Mouse (Mus musculus) olfactory bulb, adult 2 months (tissue): ENCODE data around the gene Pkd1l1. TPM values are rescaled to one million over a fixed set of nuclear protein-coding genes. Genes with fewer than 3 reads are reported as not detected.

Experiments
- H3K27ac ChIP-seq: fragments of 200-500 bp; 2 replicates; pipeline ENCODE4 v1.5.1; 2012; ENCODE audit warnings: low read depth, low read length; ENCODE audit not compliant: insufficient read depth
- H3K4me1 ChIP-seq: fragments of 200-500 bp; 2 replicates; pipeline ENCODE4 v1.6.1; 2012; ENCODE audit warnings: low read length; ENCODE audit not compliant: control insufficient read depth, insufficient read depth
- H3K4me3 ChIP-seq: fragments of 200-500 bp; 2 replicates; pipeline ENCODE4 v1.5.1; 2012; ENCODE audit warnings: mild to moderate bottlenecking, low read depth, low read length, moderate library complexity; ENCODE audit not compliant: insufficient read depth
- CTCF ChIP-seq: fragments of 200-500 bp; IDR thresholded peaks from 2 replicates; pipeline ENCODE4 v1.5.1; 2012; ENCODE audit warnings: low read depth, mild to moderate bottlenecking, low read length, moderate library complexity; ENCODE audit not compliant: insufficient read depth
- POLR2A ChIP-seq: fragments of 200-500 bp; IDR thresholded peaks from 2 replicates; pipeline ENCODE4 v1.6.1; 2012; ENCODE audit warnings: mild to moderate bottlenecking, low read depth, low read length, moderate library complexity; ENCODE audit not compliant: insufficient read depth
- WGBS: fragments of 180-500 bp; shearing (Covaris S2); methylation state at CpG from one replicate; pipeline ENCODE4 v1.1.7; 2018; 5-methylcytosine and 5-hydroxymethylcytosine counted together
- polyA plus RNA-seq: library from polyadenylated mRNA; stranded (reverse); fragments of >200 nt; gene quantifications from 2 replicates; pipeline ENCODE4 v1.2.4, GENCODE M21; 2012; ENCODE audit warnings: low replicate concordance; ENCODE audit not compliant: missing spikeins, insufficient read depth, insufficient read length

The Pkd1l1 gene
- polyA plus RNA-seq, 1 experiment = not detected

DNA sequence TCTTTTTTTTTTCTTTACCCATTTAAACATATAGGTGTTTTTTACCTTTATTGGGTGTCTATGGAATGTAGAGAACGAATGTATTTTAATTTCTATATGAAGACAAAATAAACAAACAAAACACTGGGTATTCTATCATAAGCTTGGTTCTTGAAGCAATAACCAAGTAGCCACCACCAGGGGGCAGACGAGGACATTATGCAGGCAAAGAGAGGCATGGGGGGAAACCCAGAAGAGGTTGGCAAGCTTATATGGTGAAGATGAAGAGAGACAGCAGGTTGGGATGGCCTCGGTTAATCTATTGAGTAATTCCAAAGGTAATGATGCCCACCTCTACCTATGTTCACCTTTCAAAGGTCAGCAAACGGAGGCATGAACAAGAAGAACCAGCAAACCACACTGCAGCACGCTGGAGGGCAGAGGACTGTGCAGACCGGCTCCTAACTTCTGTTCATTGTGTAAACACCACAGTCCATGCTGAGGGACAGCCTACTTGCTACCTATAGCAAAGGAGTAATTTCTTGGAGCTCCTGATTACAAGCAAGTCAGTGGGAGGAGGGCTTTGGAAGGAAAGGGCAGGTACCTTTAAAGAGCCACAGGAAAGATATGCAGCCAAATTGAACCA, 10.3 kb upstream of the Pkd1l1 start:
- Histone ChIP-seq H3K27ac (no peak overlapping the region), H3K4me1 (no peaks in the 10 kb centered on the region), H3K4me3 (no peak overlapping the region)
- WGBS = 41% methylated on average over 6 of the region's 6 CpGs
- TF ChIP-seq CTCF (no peak), POLR2A (no peak)

DNA sequence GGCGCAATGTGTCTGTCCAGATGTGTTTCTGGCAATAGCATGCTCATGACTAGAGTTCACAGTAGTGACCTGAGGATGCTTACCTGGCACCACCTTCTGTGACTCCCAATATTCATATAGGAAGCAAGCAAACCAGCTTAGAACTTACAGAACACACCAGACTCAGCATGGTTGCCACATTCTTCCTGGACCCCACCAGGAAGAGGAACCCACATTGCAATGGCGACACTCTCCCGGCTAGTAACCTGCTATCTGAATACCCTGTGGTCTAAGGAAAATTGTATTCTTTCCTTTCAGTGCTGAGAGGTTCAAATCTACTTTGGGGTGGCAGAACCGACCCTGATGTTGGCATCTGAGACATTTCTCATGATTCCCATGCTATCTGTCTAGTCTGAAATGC, 5.1 kb upstream of the Pkd1l1 start:
- TF ChIP-seq POLR2A = no peak
- no peak for TF ChIP-seq CTCF
- Histone ChIP-seq H3K27ac (no peak overlapping the region), H3K4me3 (no peak overlapping the region), H3K4me1 (no peaks in the 10 kb centered on the region)
- WGBS = 87% methylated on average over 4 of the region's 4 CpGs

DNA sequence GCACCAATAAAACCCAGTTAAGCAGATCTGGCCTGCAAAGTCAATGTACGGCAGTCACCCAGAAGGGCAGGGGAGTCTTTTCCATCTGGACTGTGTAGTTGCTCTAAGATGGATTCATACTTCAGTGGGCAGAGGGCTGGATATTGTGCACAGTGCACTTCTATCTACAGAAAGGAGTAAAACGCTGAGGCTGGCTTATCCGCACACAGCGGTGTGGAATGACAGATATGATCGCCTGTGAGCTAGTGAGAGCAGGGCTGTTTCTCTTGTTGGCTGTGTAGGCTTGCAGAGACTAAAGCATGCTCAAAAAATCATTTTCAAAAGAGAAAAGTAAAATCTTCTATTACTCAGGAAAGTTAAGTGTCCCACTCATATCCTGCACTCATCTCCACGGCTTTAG, 973 bp downstream of the Pkd1l1 start:
- TF ChIP-seq CTCF = no peak
- TF ChIP-seq POLR2A = no peak
- Histone ChIP-seq H3K4me1 (no peaks in the 10 kb centered on the region), H3K27ac (no peak overlapping the region), H3K4me3 (no peak overlapping the region)
- WGBS = 90% methylated on average over 6 of the region's 6 CpGs

DNA sequence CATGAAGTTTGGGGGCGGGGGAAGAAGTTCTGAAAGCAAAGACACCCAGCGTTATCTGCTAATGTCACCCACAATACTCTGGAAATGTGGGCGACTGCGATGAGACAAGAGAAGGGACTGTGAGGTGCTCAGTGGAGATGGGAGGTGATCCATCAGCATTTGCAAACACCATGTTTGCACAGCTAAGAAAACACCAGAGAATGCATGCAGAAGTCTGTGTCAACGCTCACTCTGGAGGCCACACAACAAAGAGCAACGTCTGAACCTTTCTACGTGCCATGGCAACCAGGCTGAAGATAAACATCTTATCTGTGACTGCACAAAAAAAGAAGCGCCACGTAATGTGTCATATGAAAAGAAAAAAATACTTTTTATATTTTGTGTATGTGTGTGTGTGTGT, 2.6 kb downstream of the Pkd1l1 start:
- 83% methylated on average over 9 of the region's 9 CpGs for WGBS
- H3K4me1 ChIP-seq = no peaks in the 10 kb centered on the region
- no peak overlapping the region for H3K4me3 ChIP-seq
- TF ChIP-seq CTCF (no peak), POLR2A (no peak)
- H3K27ac ChIP-seq = no peak overlapping the region

DNA sequence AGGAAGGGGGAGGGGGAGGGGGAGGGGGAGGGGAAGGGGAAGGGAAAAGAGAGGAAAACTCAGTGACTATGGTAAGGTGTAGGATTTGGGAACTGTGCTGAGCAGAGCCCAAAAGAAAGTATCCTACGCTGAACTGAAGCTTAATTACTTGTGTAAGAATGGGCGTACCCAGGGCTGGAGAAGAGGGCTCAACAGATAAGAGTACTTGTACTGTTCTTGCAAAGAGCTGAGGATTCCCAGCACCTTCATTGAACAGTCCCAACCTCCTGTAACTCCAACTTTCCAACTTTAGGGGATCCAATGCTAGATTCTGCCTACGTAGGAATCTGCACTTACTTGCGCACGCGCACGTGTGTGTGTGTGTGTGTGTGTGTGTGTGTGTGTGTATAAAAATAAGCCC, 5.0 kb downstream of the Pkd1l1 start:
- Histone ChIP-seq H3K27ac (no peak overlapping the region), H3K4me3 (no peak overlapping the region), H3K4me1 (no peaks in the 10 kb centered on the region)
- WGBS = 98% methylated on average over 7 of the region's 7 CpGs
- no peak for TF ChIP-seq POLR2A
- no peak for TF ChIP-seq CTCF

DNA sequence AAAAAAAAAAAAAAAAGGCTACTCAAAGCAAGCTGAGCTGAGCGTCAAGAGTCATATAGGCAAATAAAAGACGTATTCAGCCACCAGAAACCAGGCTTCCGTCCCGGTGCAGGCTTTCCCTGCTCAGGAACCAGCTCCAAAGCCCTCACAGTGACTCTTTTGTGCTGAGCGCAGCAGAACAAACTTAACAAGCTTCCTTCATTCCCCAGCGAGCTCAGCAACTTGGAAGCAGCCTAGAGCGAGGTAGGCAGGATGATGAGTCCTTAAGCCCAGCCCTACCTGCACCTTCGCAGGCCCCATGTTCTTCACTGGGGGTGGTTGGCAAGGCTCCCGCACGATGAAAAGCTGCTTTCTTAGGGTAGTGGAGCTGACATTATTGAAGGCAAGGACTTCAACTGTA, 14.5 kb downstream of the Pkd1l1 start:
- no peaks in the 10 kb centered on the region for H3K4me1 ChIP-seq
- 50% methylated on average over 10 of the region's 10 CpGs for WGBS
- H3K27ac ChIP-seq = peak overlapping the region; percentile 44; the same call in 1 of the 2 replicates

DNA sequence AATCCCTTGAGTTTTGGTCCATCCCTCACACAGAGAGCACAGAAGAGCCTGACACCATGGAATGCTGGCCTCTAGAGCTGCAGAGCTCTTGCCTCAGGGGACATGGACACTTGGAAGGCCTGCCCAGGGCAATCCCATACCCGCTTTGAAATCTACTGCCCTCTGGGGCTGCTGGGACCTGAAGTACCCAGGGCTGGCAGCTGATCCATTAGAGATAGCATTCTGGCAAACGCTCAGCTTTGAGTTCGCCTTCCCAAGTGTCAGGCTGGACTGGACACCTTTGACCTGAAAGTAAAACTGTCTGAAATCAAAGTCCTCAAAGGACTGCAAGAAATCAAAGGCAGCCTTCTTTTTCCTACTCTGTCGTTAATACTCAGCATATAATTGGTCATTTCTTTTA, 15.0 kb downstream of the Pkd1l1 start:
- Histone ChIP-seq H3K4me1 (no peaks in the 10 kb centered on the region), H3K4me3 (no peak overlapping the region), H3K27ac (no peak overlapping the region)
- TF ChIP-seq CTCF (no peak), POLR2A (no peak)
- 66% methylated on average over 4 of the region's 4 CpGs for WGBS

More for the DNA sequence above, 14.5 kb downstream of the Pkd1l1 start:
- no peak for TF ChIP-seq POLR2A
- TF ChIP-seq CTCF = no peak
- no peak overlapping the region for H3K4me3 ChIP-seq

DNA sequence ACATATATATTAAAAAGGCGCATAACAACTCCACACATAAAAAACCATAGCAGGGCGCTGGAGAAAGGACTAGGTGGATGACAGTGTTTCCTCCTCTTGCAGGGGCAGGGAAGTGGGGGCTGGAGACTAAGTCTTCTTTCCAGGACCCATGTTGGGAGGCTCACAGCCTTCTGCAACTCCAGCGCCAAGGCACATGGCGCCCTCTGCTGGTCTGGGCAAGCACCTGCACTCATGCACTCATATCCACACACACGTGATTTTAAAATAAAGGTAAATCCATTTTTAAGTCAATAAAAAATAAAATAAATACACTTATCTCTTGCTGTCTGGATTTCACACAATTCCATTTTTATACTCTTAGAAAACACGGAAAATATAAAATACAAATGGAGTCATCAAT, 16.0 kb downstream of the Pkd1l1 start:
- Histone ChIP-seq H3K4me3 (no peak overlapping the region), H3K27ac (no peak overlapping the region), H3K4me1 (no peaks in the 10 kb centered on the region)
- TF ChIP-seq CTCF = peak; percentile 59; the same call in 1 of the 2 replicates
- TF ChIP-seq POLR2A = no peak
- 77% methylated on average over 6 of the region's 6 CpGs for WGBS

DNA sequence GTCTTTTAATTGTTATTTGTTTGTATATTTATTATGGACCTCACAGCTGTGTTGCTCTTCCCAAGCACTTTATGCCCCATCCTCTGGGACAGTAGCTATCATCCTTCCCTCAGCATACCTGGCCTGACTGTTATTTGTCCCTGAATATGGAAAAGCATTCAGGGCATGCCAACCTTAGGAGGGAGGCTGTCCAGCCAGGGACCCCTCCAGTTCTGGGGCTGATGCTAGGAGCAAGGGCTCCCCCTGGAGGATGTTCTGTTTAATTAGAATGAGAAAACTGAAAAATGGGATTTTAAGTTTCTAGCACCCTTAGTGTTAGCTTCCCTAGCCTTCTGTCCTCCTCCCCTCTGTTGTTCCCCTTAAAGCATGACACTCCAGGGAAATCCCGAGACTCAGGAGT, 17.4 kb downstream of the Pkd1l1 start:
- no peak overlapping the region for H3K4me3 ChIP-seq
- H3K27ac ChIP-seq = no peak overlapping the region
- no peaks in the 10 kb centered on the region for H3K4me1 ChIP-seq
- TF ChIP-seq POLR2A (no peak), CTCF (peak; percentile 47; the same call in 1 of the 2 replicates)
- WGBS = 0% methylated on average over 1 of the region's 1 CpGs
